Mouse (Mus musculus): ENCODE data around the gene Galnt16.
A peak's percentile ranks its signal among the peaks of the same experiment; 100 is the strongest.

- TF ChIP-seq CTCF (IDR thresholded peaks at IDR 0.05; ENCODE audit: insufficient read depth, low read depth, low read length) (peak; percentile 33; the same call in 1 of the 2 replicates), POLR2A (IDR thresholded peaks at IDR 0.05; ENCODE audit: insufficient read depth, low read depth, low read length) (no peak)
These were observed 1.7 kb downstream of the Galnt16 start for GRCm38 (mm10) chr12:80519621-80520332.
